Mouse (Mus musculus): ENCODE data around the gene Ccdc24.
A peak's percentile ranks its signal among the peaks of the same experiment; 100 is the strongest.

Gene Ccdc24

DNA sequence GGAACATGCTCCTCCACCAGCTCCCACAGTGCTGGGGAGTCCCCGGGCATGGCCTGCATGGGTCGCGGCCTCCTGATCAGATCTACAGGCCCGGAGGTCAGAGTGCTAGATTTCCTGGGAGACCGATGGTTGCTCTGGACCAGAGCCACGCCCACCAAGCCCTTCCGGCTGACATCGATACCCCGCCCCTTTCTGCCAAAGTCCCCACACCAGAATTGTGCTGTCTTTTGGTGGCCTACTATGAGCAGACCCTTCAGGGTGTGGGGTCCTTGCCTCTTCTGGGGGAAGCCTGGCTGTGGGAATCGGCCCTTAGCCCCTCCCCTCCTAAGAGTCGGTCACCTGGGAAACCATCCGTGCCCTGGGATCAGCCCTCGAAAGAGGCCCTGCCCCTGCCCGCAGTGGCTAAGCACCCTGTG lies at the start of gene Ccdc24:
Gene Ccdc24, minus strand, starts transcription at position 87 of the 416 bp plus-strand sequence.
- no peak for DNase-seq

DNA sequence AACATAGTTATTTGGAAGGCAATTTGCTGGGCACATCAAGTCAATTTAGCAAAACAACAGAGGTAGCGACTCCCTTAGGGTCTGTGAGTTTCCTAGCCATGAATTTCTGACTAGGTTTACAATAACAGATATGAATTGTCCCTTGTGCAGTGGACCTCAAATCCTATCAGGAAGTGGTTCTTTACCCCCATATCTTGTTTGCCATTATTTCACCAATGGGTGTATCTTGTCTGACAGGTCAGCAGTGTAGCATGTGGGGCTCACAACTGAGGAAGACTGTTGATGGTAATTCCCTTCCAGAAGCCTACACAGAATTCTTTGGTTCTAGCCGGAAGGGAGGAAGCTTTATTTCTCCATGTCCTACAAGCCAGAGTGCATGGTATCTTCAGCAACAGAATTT lies 49.0 kb upstream of the Ccdc24 start:
- DNase-seq, result no peak

DNA sequence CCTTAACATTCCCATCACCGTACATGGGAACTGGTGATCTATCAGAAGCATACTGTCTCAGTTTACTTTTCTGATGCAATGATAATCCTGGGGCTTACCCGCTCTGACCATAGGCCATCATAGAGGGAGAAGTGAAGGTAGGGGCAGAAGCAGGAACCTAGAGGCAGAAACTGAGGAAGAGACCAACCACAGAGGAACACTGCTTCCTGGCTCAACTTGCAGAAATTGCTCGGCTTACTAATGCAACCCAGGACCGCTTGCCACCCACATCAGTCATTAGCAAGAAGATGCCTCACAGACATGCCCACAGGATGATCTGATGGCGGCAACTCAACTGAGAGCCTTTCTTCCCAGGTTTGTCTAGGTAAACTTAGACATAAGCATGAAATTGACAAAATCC lies 46.4 kb upstream of the Ccdc24 start:
- no peak for DNase-seq

- no peak for DNase-seq
These were observed 45.9 kb upstream of the Ccdc24 start for GRCm38 (mm10) chr4:117918261-117918660.

DNA sequence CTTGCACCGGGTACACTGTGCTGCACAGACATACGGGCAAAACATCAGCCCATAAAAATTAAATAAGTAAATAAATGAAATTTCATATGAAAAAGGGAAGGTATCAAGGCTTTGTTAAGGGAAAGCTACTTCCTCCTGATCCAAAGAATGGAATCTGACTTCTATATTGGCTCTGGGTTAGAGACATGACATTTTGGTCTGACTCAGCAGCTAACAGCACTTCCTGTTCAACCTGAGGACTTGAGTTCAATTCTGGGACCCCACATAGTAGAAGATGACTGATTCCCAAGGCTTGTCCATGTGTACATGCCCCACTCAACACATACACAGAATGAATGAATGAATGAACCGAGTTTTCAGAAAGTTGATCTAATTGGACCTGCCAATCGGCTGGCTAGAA lies 45.5 kb upstream of the Ccdc24 start:
- DNase-seq, result no peak

- no peak for DNase-seq
These were observed 45.0 kb upstream of the Ccdc24 start for GRCm38 (mm10) chr4:117917402-117917801.

DNA sequence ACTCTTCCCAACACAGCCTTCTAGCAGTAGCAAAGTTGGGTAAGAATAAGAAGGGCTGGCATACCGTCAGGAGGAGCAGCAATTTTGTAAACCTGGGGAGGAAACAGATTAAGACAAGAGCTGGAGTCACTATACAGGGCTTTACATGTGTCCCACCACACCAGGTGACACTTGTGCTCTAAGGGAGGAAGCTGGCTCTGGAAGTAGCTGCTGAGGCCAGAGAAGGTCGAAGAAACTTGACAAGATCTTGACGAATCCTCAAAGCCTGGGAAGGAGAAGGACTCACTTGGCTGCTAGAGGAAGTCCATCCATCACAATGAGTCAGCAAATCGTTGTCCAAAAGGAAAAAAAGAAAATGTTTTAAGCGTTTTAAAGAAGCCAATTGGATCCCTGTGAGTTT lies 44.0 kb upstream of the Ccdc24 start:
- DNase-seq, result no peak

GRCm38 (mm10) chr4:117915489-117916105 lies 43.2 kb upstream of the Ccdc24 start:
- no peak for DNase-seq

- DNase-seq, result peak; percentile 84
These were observed 42.5 kb upstream of the Ccdc24 start, which contains the start of gene Ipo13 for GRCm38 (mm10) chr4:117914591-117915442. Ipo13 (minus strand) TSS chr4:117914999.

DNA sequence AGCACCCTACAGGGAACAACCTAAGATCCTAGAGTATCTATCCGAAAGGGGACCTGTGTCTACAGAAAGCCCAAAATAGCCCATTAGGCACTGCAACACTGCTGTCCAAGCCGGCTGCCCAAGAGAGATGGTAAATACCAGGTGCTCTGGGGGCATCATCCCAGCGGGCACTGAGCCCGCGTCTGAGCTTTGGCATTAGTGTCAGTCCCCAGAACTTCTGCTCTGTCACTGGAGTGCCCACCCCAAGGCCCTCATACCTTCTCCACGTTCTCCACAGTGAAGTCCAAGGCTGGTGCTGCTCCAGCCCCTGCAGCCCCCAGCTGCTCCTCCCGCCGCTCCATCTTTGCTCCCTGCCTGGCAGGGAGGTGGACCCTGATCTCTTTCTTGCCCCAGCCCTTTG lies 41.7 kb upstream of the Ccdc24 start:
- DNase-seq, result no peak

- DNase-seq, result no peak
These were observed 41.1 kb upstream of the Ccdc24 start for GRCm38 (mm10) chr4:117913421-117913820.

GRCm38 (mm10) chr4:117912685-117913273 lies 40.4 kb upstream of the Ccdc24 start:
- no peak for DNase-seq

GRCm38 (mm10) chr4:117912131-117912561 lies 39.8 kb upstream of the Ccdc24 start:
- no peak for DNase-seq

DNA sequence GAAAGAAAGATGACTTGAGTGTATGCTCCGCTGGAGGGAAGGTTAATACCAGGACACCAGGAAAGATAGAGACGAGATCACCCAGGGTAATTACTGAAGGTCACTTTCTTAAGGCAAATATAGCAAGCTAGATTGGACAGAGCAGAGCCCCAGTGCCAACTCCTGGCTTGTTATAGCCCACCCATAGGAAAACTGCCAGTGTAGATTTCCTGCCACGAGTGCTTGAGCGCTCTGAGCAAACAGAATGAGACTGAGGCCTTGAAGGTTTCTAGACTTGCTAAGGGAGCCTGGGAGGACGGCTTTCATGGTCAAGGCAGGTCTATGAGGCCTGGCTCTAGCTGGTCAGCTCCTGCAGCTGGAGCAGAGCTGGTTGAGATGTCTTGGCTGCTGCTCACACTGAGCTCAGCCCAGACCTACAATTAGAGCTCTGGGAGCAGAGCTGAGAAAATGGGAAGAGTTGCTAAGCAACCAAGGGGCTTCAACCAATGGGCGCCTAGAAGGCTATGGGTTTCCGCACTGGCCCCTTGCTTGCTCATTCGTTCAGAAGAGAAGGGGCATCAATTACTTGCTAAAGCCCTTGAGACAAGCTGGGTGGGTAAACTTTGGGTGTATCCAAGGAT lies 36.6 kb upstream of the Ccdc24 start:
- DNase-seq, result no peak

- DNase-seq, result no peak
These were observed 33.8 kb upstream of the Ccdc24 start for GRCm38 (mm10) chr4:117906196-117906595.

DNA sequence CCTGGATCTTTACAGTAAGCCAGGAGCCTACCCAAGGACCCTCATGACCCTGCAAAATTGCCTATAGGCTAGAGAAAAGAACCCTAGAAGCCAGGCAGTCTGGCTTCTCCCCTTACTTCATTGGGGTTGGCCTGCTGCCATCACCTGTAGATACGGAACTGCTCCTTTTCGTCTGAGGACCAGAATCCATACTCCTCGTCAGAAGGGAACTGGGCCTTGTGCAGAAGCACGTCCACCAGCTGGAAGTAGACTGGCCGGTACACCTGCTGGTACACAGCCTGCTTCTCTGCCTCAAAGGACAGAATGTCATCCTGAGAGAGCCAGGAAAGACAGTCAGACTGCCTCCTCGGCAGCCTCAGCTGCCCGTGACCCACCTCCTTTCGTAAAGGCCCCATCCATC lies 32.4 kb upstream of the Ccdc24 start:
- no peak for DNase-seq

DNA sequence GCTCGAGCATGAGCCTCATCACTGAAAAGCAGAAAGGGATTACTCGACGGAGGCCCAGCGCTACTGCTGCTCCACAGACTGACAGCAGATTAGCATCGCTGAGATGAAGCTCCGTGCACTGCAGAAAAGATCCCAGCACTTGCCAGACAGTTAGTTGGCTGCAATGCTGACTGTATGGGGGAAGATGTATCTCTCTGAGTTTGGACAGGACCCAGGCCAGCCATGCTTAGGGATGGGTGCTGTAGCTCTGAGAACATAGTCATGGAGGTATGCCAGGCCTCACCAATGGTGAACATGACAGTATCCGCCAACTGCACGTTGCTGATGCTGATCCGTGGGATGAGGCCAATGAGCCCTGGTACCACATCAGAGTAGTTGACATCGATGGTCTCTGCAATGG lies 31.7 kb upstream of the Ccdc24 start:
- no peak for DNase-seq

DNA sequence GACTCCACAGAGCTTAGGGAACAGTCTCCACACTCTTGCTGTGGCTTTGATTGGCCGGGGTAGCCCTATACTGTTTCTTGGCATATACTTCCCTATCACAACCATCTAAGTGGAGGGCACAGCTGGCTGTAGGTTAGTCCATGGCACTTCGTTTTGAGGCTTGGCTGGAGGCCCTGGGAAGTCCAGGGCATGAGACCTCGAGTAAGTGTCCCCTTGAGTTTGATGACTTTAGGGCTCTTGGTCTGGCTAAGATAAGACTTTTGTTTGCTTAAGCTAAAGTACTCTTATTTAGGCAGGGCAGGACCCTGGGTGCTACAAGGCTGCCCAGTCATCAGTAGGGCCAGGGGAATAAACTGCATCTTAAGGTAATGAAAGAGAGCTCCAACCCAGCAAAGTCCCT lies 25.8 kb upstream of the Ccdc24 start:
- no peak for DNase-seq

GRCm38 (mm10) chr4:117896031-117896430 lies 23.7 kb upstream of the Ccdc24 start:
- no peak for DNase-seq

- no peak for DNase-seq
These were observed 23.0 kb upstream of the Ccdc24 start for GRCm38 (mm10) chr4:117895339-117895738.

- DNase-seq, result no peak
These were observed 22.2 kb upstream of the Ccdc24 start for GRCm38 (mm10) chr4:117894601-117895000.

DNA sequence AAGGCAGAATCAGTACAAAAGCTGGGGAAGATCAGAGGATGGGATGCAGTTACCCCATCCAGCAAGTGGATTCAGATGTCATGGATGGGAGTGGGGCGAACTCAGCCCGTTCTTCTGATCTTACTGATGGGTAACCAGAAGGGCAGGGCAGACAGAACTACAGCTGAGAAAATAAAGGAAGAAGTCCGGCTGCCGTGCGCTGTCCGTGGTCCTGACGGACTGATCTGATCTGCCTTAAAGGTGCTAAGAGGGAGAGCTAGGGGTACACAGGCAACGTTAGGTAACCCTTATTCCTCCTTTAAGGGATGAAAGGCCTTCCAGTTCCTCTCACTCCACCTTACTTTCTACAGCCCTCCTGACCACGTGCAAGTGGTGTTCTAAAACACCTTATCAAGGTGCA lies 21.0 kb upstream of the Ccdc24 start:
- no peak for DNase-seq

- peak; percentile 68 for DNase-seq
These were observed 19.4 kb upstream of the Ccdc24 start, which contains the start of gene Dph2 for GRCm38 (mm10) chr4:117891738-117892161. Dph2 (minus strand) TSS chr4:117892032.
